Mouse (Mus musculus): ENCODE results near the gene Mid1.

DNA sequence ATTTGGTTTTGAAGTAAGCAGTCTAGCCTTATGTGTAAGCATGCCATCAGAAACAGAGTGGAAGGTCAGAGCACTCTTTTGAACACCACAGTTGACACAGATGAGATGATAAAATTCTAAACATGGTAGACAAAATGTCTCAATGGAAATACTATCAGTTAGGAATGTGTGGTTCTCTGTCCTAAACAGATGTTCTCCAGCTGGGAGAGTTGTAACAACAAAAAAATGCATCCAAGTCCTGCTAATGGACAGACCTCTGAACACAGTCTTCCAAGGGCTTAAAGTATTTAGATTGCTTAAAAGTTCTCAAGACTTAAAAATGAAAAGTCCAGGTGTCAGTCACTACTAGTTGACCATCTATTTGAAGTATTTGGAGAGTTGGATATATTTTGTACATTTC lies 177.4 kb downstream of the Mid1 start:
- TF ChIP-seq CTCF (IDR thresholded peaks at IDR 0.05; ENCODE audit: low read depth) = no peak
- no peak for TF ChIP-seq EP300 (optimal IDR thresholded peaks at IDR 0.05)

Measured in stomach, postnatal 0 days (tissue).